Mouse (Mus musculus): ENCODE data around the gene 2900026A02Rik. TPM values are rescaled to one million over a fixed set of nuclear protein-coding genes. Genes with fewer than 3 reads are reported as not detected.

Gene 2900026A02Rik
- 16.3 and 18.3 TPM in 2 replicates for polyA plus RNA-seq (2015; fragmentation: Nextera tagmentation; extraction: Ambion mirVana)

DNA sequence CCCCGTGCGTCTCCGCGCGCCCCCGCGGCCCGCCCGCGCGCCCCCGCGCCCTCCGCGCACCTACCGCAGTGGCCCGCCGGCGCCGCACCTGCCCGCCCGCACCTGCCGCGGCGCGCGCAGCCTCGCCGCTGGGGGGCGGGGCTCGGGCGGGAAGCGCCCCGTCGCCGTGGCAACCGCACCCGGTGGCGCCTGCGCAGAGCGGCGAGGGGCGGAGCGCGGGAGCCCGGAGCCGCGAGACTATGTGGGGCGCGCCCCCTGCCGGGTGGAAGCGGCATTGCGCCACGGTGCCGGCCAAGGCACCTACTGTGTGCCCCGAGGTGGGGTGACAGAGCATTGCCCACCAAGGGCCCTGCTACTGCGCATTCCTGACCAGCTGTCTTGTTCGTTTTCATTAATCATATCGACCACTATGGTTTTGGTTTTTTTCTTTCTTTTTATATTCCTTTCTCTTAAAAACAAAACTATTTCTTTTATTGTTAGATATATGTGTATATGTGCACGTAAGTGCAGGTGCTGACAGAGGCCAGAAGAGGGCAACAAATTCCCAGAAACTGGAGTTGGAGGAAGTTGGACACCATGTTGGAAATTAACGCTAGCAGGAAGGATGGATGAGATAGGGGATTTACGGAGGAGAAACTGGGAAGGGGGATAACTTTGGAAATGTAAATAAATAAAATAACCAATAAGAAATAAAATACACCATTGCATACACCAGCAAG, at the start of gene 2900026A02Rik:
Gene 2900026A02Rik (minus strand): TSS at position 90 of the 719 bp plus-strand sequence.

DNA sequence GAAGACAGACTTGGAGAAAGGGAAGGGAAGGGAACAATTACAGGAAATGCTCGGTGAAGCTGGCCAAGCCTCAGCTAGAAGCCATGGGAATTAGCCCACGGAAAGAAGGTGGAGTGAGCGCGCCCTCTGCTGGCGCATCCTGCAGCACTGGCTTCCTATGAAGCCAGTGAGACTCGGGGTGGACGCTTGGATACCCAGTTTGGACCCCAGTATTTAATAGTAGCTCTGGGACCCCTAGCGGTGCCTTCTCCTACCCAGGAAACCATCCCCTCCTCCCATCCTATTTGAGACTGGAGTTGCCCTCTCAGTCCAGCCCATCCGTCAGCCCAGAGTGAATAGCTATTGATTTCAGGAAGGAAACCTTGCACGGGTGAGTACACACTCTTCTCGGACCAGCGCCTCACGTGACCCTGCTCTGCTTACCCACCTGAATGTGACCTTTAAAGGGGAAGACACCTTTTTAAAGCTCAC, 5.6 kb upstream of the 2900026A02Rik start, which contains the start of gene Tmem211:
Gene Tmem211 (plus strand): TSS at position 278 of the 471 bp plus-strand sequence.

DNA sequence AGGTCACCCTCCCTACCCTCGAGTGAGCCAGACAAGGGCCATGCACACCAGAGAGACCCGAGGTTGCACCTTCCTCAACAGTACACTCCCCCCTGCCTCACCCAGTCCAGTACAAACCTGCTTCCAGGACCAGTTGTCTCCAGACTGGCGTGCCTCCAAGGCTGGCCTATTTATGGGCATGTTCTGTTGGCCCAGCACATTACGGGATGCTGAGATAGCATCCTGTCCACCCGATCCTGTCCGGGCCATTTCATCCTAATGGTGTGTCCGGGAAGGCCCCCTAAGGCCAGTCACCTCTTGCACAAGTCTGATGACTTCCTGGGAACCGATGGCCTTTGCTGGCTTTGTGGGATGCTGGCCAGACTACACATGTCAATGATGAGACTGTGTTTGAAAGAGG, 139.6 kb downstream of the 2900026A02Rik start, which contains the start of gene Crybb3:
Gene Crybb3 (minus strand): TSS at position 146 of the 400 bp plus-strand sequence.

DNA sequence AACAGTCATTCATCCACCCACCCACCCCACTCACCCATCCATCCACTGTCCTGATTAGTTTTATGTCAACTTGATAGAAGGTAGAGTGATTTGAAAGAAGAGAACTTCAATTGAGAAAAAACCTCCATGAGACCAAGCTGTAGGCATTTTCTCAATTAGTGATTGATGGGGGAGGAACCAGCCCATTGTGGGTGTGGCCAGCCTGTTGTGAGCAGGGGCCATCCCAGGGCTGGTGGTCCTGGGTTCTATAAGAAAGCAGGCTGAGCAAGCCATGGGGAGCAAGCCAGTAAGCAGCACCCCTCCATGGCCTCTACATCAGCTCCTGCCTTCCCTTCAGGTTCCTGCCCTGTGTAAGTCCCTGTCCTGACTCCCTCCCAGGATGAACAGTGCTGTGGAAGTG, 151.0 kb downstream of the 2900026A02Rik start, which contains the start of gene Crybb2:
Gene Crybb2 (minus strand): TSS at position 101 of the 400 bp plus-strand sequence.

Other genes with a start within 250 kb of the 2900026A02Rik start
- 2.4 and 3.1 TPM in 2 replicates for gene Grk3, start 205.4 kb downstream of the 2900026A02Rik start, polyA plus RNA-seq (2015; fragmentation: Nextera tagmentation; extraction: Ambion mirVana)
- not detected in 2 replicates for gene Crybb2, start 151.1 kb downstream of the 2900026A02Rik start, polyA plus RNA-seq (2015; fragmentation: Nextera tagmentation; extraction: Ambion mirVana)
- 0.63 and 0.88 TPM in 2 replicates for gene Crybb3, start 139.7 kb downstream of the 2900026A02Rik start, polyA plus RNA-seq (2015; fragmentation: Nextera tagmentation; extraction: Ambion mirVana)
- gene Tmem211, start 5.7 kb upstream of the 2900026A02Rik start, polyA plus RNA-seq (2015; fragmentation: Nextera tagmentation; extraction: Ambion mirVana), result not detected in 2 replicates
- 0.39 and 0.50 TPM in 2 replicates for gene Sgsm1, start 89.5 kb upstream of the 2900026A02Rik start, polyA plus RNA-seq (2015; fragmentation: Nextera tagmentation; extraction: Ambion mirVana)
- gene Aym1, start 136.1 kb upstream of the 2900026A02Rik start, polyA plus RNA-seq (2015; fragmentation: Nextera tagmentation; extraction: Ambion mirVana), result not detected in 2 replicates

Measured in skeletal muscle tissue, postnatal 0 days (tissue).